10 mouse cellular contexts compared by ENCODE assay signal in the genomic region with DNA sequence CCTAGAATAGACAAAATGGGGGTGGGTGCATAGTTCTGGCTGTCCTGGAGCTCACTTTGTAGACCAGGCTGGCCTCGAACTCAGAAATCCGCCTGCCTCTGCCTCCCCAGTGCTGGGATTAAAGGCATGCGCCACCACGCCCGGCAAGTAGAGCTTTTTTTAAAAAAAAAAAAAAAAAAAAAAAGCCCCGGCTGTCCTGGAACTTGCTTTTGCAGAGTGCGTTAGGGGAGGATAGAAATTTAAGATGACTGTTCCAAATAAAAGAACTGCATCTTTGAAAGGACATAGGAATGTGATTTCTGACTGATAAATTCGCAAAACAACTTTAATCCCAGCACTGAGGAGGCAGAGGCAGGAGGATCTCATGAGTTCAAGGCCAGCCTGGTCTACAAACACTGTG. TPM values are rescaled to one million over a fixed set of nuclear protein-coding genes. Genes with fewer than 3 reads are reported as not detected.
DNase-seq lines count a peak whose midpoint lies in the region; ATAC-seq and TF ChIP-seq lines count a peak whose summit lies in the region.
"Had no signal": no experiment of that assay in that cellular context is flagged by ENCODE, and none has a peak within 500 bp of the region (broad histone marks: within the 10 kb centered on the region; RNA-seq: fewer than 3 reads in every experiment).

No protein-coding gene starts in this region.

- H3K4me2 ChIP-seq in embryonic facial prominence, embryonic 13.5 days, result peak overlapping the region; percentile 66
- H3K4me2 ChIP-seq in intestine, embryonic 15.5 days (replicated peaks), result peak overlapping the region; percentile 76
- peak overlapping the region; percentile 96 for H3K4me2 ChIP-seq in myocyte (ENCODE audit: low read depth)

- peak overlapping the region; percentile 82 for H3ac ChIP-seq in myocyte (ENCODE audit: control insufficient read depth, insufficient read length)

- no peaks in the 10 kb centered on the region for H3K27me3 ChIP-seq in embryonic facial prominence, embryonic 13.5 days
- H3K27me3 ChIP-seq in intestine, embryonic 15.5 days (replicated peaks), result no peaks in the 10 kb centered on the region
- no peaks in the 10 kb centered on the region for H3K27me3 ChIP-seq in myocyte (ENCODE audit: control insufficient read depth, insufficient read depth, insufficient read length)

- peak overlapping the region; percentile 94 for H3K27ac ChIP-seq in left cerebral cortex, adult 2 months
- H3K27ac ChIP-seq in embryonic facial prominence, embryonic 13.5 days, result peak overlapping the region; percentile 95
- peak overlapping the region; percentile 93 for H3K27ac ChIP-seq in intestine, embryonic 15.5 days

- peaks cover 36% of the 10 kb centered on the region for H3K79me2 ChIP-seq in myocyte (ENCODE audit: control insufficient read depth, insufficient read depth)

- WGBS in embryonic facial prominence, embryonic 13.5 days, result 84% methylated on average over 8 of the region's 8 CpGs
- 84% methylated on average over 8 of the region's 8 CpGs for WGBS in intestine, embryonic 15.5 days

- intact Hi-C loops in left cerebral cortex, adult 2 months (cut with DNase I), result loop anchor here (1.0 to 2.0 kb wide), 3 partner anchors 25 to 41 kb away; a partner anchor contains a TSS

- peaks cover 6% of the 10 kb centered on the region; the same call in 1 of the 2 replicates for H3K36me3 ChIP-seq in embryonic facial prominence, embryonic 13.5 days
- no peaks in the 10 kb centered on the region for H3K36me3 ChIP-seq in intestine, embryonic 15.5 days
- no peaks in the 10 kb centered on the region for H3K36me3 ChIP-seq in myocyte (ENCODE audit: control insufficient read depth, insufficient read depth)

- H3K4me3 ChIP-seq in left cerebral cortex, adult 2 months, result peak overlapping the region; percentile 60
- peak overlapping the region; percentile 70 for H3K4me3 ChIP-seq in embryonic facial prominence, embryonic 13.5 days
- H3K4me3 ChIP-seq in intestine, embryonic 15.5 days (replicated peaks), result peak overlapping the region; percentile 69
- peak overlapping the region; percentile 58 for H3K4me3 ChIP-seq in myocyte

- no peak for ATAC-seq in embryonic facial prominence, embryonic 13.5 days (ENCODE audit: insufficient number of reproducible peaks, insufficient read depth, low FRiP score, low TSS enrichment, low read depth)
- no peak for ATAC-seq in intestine, embryonic 15.5 days
- ATAC-seq in activated CD4-positive, CD25-positive, alpha-beta regulatory T cell, adult 4 months, result no peak

- no peaks in the 10 kb centered on the region for H3K9me3 ChIP-seq in embryonic facial prominence, embryonic 13.5 days
- no peaks in the 10 kb centered on the region for H3K9me3 ChIP-seq in intestine, embryonic 15.5 days

- TF ChIP-seq CTCF in left cerebral cortex, adult 2 months (IDR thresholded peaks at IDR 0.05), result no peak

- DNase-seq in left cerebral cortex, adult 2 months (ENCODE audit: extremely low spot score in 1 of 2, low spot score in 2 of 2), result no peak
- no peak for DNase-seq in left cerebral cortex, adult 18-20 months (ENCODE audit: low spot score in 2 of 2)
- DNase-seq in frontal cortex, postnatal 10 days (ENCODE audit: low spot score in 2 of 2), result no peak
- DNase-seq in ovary, postnatal 10 days (ENCODE audit: low spot score), result no peak

- H3K9ac ChIP-seq in embryonic facial prominence, embryonic 13.5 days, result peak overlapping the region; percentile 85
- H3K9ac ChIP-seq in intestine, embryonic 15.5 days, result peak overlapping the region; percentile 78

- TF ChIP-seq POLR2A in myocyte (IDR thresholded peaks at IDR 0.05; ENCODE audit: insufficient read length, low read depth), result no peak

- peaks cover 18% of the 10 kb centered on the region for H3K4me1 ChIP-seq in embryonic facial prominence, embryonic 13.5 days
- H3K4me1 ChIP-seq in intestine, embryonic 15.5 days (replicated peaks), result peaks cover 3% of the 10 kb centered on the region; the same call in 1 of the 2 replicates

TF ChIP-seq in myocyte, 11 proteins besides CTCF, POLR2A, EP300 and RAD21:
- TF ChIP-seq REST (IDR thresholded peaks at IDR 0.05; ENCODE audit: insufficient read depth, insufficient read length), result no peak
- no peak for TF ChIP-seq E2F4 (IDR thresholded peaks at IDR 0.05; ENCODE audit: insufficient read depth)
- TF ChIP-seq MYOD1 (IDR thresholded peaks at IDR 0.05; ENCODE audit: control insufficient read depth in 1 of 3, insufficient read length in 2 of 3, low read depth in 2 of 3), result no peak
- no peak for TF ChIP-seq TCF12 (IDR thresholded peaks at IDR 0.05; ENCODE audit: insufficient read depth, poor library complexity, severe bottlenecking)
- TF ChIP-seq CEBPB (IDR thresholded peaks at IDR 0.05; ENCODE audit: insufficient read depth, poor library complexity, severe bottlenecking), result no peak
- no peak for TF ChIP-seq MAX (IDR thresholded peaks at IDR 0.05; ENCODE audit: low read depth)
- TF ChIP-seq SRF (IDR thresholded peaks at IDR 0.05; ENCODE audit: control insufficient read depth, insufficient read length, low read depth), result no peak
- no peak for TF ChIP-seq TCF3 (IDR thresholded peaks at IDR 0.05; ENCODE audit: insufficient read length, low read depth)
- TF ChIP-seq MYOG (IDR thresholded peaks at IDR 0.05; ENCODE audit: control insufficient read depth in 1 of 3, insufficient read depth in 1 of 3, insufficient read length in 2 of 3, low read depth in 2 of 3), result no peak

RNA-seq across cellular contexts. Expression of a gene that starts 0.5 kb away (rescaled TPM):
- 100 to 1,000 TPM; 365 to 382 TPM for total RNA-seq in left cerebral cortex, adult 2 months (2021)
- 100 to 1,000 TPM; 317 to 326 TPM for total RNA-seq in left cerebral cortex, adult 18-20 months (2021)
- polyA plus RNA-seq in embryonic facial prominence, embryonic 13.5 days (2015; fragmentation: Nextera tagmentation; extraction: Ambion mirVana), result 57.7 and 58.8 TPM in 2 replicates
- polyA plus RNA-seq in intestine, embryonic 15.5 days (2015; fragmentation: Nextera tagmentation; extraction: Ambion mirVana), result 29.5 and 31.1 TPM in 2 replicates
- 63.4 TPM for polyA plus RNA-seq in myocyte (2012; fragmentation: generic; extraction: Trizol)
- polyA plus RNA-seq in activated CD4-positive, CD25-positive, alpha-beta regulatory T cell, adult 4 months (2017; shearing (Covaris generic)), result 10 to 100 TPM; 14.4 to 15.0 TPM

RNA-seq across cellular contexts. Expression of a gene that starts 9.4 kb away (rescaled TPM):
- total RNA-seq in left cerebral cortex, adult 2 months (2021), result not detected
- total RNA-seq in left cerebral cortex, adult 18-20 months (2021), result not detected
- polyA plus RNA-seq in embryonic facial prominence, embryonic 13.5 days (2015; fragmentation: Nextera tagmentation; extraction: Ambion mirVana), result not detected in 2 replicates
- 0.18 TPM in 1 of 2 replicates, not detected in the other for polyA plus RNA-seq in intestine, embryonic 15.5 days (2015; fragmentation: Nextera tagmentation; extraction: Ambion mirVana)
- not detected for polyA plus RNA-seq in myocyte (2012; fragmentation: generic; extraction: Trizol)
- not detected for polyA plus RNA-seq in activated CD4-positive, CD25-positive, alpha-beta regulatory T cell, adult 4 months (2017; shearing (Covaris generic))
- total RNA-seq: gastrocnemius, adult 8-10 months; neutrophil, adult 5-6 weeks had no signal

RNA-seq across cellular contexts. Expression of a gene that starts 25.4 kb away (rescaled TPM):
- under 1 TPM in 1 of 2 experiments, not detected in 1; 0.29 TPM for total RNA-seq in left cerebral cortex, adult 2 months (2021)
- total RNA-seq in left cerebral cortex, adult 18-20 months (2021), result under 1 TPM; 0.07 to 0.14 TPM
- polyA plus RNA-seq in embryonic facial prominence, embryonic 13.5 days (2015; fragmentation: Nextera tagmentation; extraction: Ambion mirVana), result 0.07 TPM in 1 of 2 replicates, not detected in the other
- 0.03 TPM in 1 of 2 replicates, not detected in the other for polyA plus RNA-seq in intestine, embryonic 15.5 days (2015; fragmentation: Nextera tagmentation; extraction: Ambion mirVana)
- polyA plus RNA-seq in myocyte (2012; fragmentation: generic; extraction: Trizol), result 0.10 TPM
- under 1 TPM in 1 of 2 experiments, not detected in 1; 0.07 TPM for polyA plus RNA-seq in activated CD4-positive, CD25-positive, alpha-beta regulatory T cell, adult 4 months (2017; shearing (Covaris generic))
- total RNA-seq: gastrocnemius, adult 8-10 months had no signal

RNA-seq across cellular contexts. Expression of a gene that starts 37.9 kb away (rescaled TPM):
- total RNA-seq in left cerebral cortex, adult 2 months (2021), result 1 to 10 TPM; 3.3 to 4.5 TPM
- 1 to 10 TPM; 3.0 to 4.4 TPM for total RNA-seq in left cerebral cortex, adult 18-20 months (2021)
- polyA plus RNA-seq in embryonic facial prominence, embryonic 13.5 days (2015; fragmentation: Nextera tagmentation; extraction: Ambion mirVana), result 17.5 and 19.8 TPM in 2 replicates
- polyA plus RNA-seq in intestine, embryonic 15.5 days (2015; fragmentation: Nextera tagmentation; extraction: Ambion mirVana), result 7.5 and 8.1 TPM in 2 replicates
- 1.00 TPM for polyA plus RNA-seq in myocyte (2012; fragmentation: generic; extraction: Trizol)
- polyA plus RNA-seq in activated CD4-positive, CD25-positive, alpha-beta regulatory T cell, adult 4 months (2017; shearing (Covaris generic)), result under 1 TPM; 0.15 to 0.75 TPM
- total RNA-seq: neutrophil, adult 5-6 weeks had no signal

RNA-seq across cellular contexts. Expression of a gene that starts 57.9 kb away (rescaled TPM):
- 1 to 10 TPM in 1 of 2 experiments, under 1 TPM in 1; 0.47 to 1.2 TPM for total RNA-seq in left cerebral cortex, adult 2 months (2021)
- 1 to 10 TPM; 1.1 TPM for total RNA-seq in left cerebral cortex, adult 18-20 months (2021)
- 3.1 and 3.4 TPM in 2 replicates for polyA plus RNA-seq in embryonic facial prominence, embryonic 13.5 days (2015; fragmentation: Nextera tagmentation; extraction: Ambion mirVana)
- 6.1 and 6.7 TPM in 2 replicates for polyA plus RNA-seq in intestine, embryonic 15.5 days (2015; fragmentation: Nextera tagmentation; extraction: Ambion mirVana)
- polyA plus RNA-seq in myocyte (2012; fragmentation: generic; extraction: Trizol), result 0.77 TPM
- polyA plus RNA-seq in activated CD4-positive, CD25-positive, alpha-beta regulatory T cell, adult 4 months (2017; shearing (Covaris generic)), result 100 to 1,000 TPM; 125 TPM
